Comparison of ENCODE assay signal across 23 mouse cellular contexts in the genomic region with DNA sequence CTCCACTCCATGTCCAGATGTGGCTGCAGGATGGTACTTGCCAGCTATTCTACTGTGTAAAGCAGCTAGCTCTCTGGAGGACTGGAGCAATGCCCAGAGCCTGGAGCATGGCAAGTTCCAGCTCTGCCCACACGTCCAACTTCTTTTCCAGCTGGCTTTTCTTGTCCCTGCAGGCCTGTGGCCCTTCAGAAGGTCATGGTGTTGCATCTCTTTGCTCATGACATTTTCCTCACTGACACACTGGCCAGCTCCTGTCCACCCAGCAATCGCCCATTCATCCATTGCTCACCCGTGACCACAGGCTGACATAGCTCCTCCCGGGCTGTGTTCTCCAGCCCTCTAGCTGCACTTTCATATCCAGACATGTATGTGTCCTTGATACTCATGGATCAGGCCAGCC. TPM values are rescaled to one million over a fixed set of nuclear protein-coding genes. Genes with fewer than 3 reads are reported as not detected.
DNase-seq lines count a peak whose midpoint lies in the region; ATAC-seq lines count a peak whose summit lies in the region.
"Had no signal": no experiment of that assay in that cellular context is flagged by ENCODE, and none has a peak within 500 bp of the region (broad histone marks: within the 10 kb centered on the region; RNA-seq: fewer than 3 reads in every experiment).

No protein-coding gene starts in this region.

- H3K27ac ChIP-seq in midbrain, embryonic 10.5 days (replicated peaks): 0 out of 2 replicates have a peak overlapping the region, but pooled peaks have one; percentile 38
- no peak overlapping the region for H3K27ac ChIP-seq in midbrain, embryonic 15.5 days
- H3K27ac ChIP-seq: embryonic facial prominence, embryonic 10.5 days; forebrain, embryonic 10.5 days; heart, embryonic 13.5 days; hindbrain, embryonic 12.5 days; hindbrain, postnatal 0 days had no signal

- H3K9me3 ChIP-seq in midbrain, embryonic 10.5 days (replicated peaks): no peaks in the 10 kb centered on the region
- no peaks in the 10 kb centered on the region for H3K9me3 ChIP-seq in midbrain, embryonic 15.5 days
- H3K9me3 ChIP-seq: embryonic facial prominence, embryonic 10.5 days; forebrain, embryonic 10.5 days; hindbrain, embryonic 12.5 days had no signal

- no peak overlapping the region for H3K4me3 ChIP-seq in midbrain, embryonic 10.5 days
- H3K4me3 ChIP-seq in midbrain, embryonic 15.5 days: no peak overlapping the region
- H3K4me3 ChIP-seq: embryonic facial prominence, embryonic 10.5 days; forebrain, embryonic 10.5 days; heart, embryonic 13.5 days; hindbrain, embryonic 12.5 days had no signal

- WGBS in midbrain, embryonic 10.5 days: 71% methylated on average over 4 of the region's 4 CpGs
- WGBS in midbrain, embryonic 15.5 days: 76% methylated on average over 4 of the region's 4 CpGs

- H3K4me2 ChIP-seq in midbrain, embryonic 15.5 days: no peak overlapping the region
- H3K4me2 ChIP-seq: heart, embryonic 13.5 days; hindbrain, embryonic 12.5 days had no signal

- H3K4me1 ChIP-seq in midbrain, embryonic 10.5 days: peaks cover 32% of the 10 kb centered on the region
- peaks cover 19% of the 10 kb centered on the region for H3K4me1 ChIP-seq in midbrain, embryonic 15.5 days

- ATAC-seq in midbrain, embryonic 15.5 days (replicated peaks): no peak
- ATAC-seq in megakaryocyte, adult 5-6 weeks (ENCODE audit: poor library complexity, severe bottlenecking): no peak
- ATAC-seq: activated CD4-positive, CD25-positive, alpha-beta regulatory T cell, adult 4 months; forebrain, embryonic 14.5 days; hindbrain, postnatal 0 days; Patski had no signal

- DNase-seq in adrenal gland, adult 2 months: peak; percentile 65
- DNase-seq in adrenal gland, postnatal 4 days (ENCODE audit: low spot score in 2 of 2): no peak
- DNase-seq in midbrain, embryonic 10.5 days (ENCODE audit: low spot score): no peak
- peak; percentile 65 for DNase-seq in adrenal gland, postnatal 10 days
- peak; percentile 39 for DNase-seq in fat pad, adult 2 months (ENCODE audit: extremely low read depth, low read depth, low spot score)
- no peak for DNase-seq in embryo, embryonic 10 days (ENCODE audit: low spot score)
- DNase-seq: cerebellum, adult 11-12 months; cerebellum, adult 9-11 months; cerebellum, postnatal 36 days; gastrocnemius, postnatal 36 days; heart, postnatal 36 days; kidney, adult 8-10 months had no signal

- H3K27me3 ChIP-seq in midbrain, embryonic 10.5 days (ENCODE audit: low read depth, poor library complexity, severe bottlenecking): peaks cover 20% of the 10 kb centered on the region
- H3K27me3 ChIP-seq in midbrain, embryonic 15.5 days (replicated peaks): no peaks in the 10 kb centered on the region
- H3K27me3 ChIP-seq: CH12.LX, Patski had no signal

- H3K36me3 ChIP-seq in midbrain, embryonic 10.5 days: no peaks in the 10 kb centered on the region
- H3K36me3 ChIP-seq in midbrain, embryonic 15.5 days (replicated peaks): no peaks in the 10 kb centered on the region
- H3K36me3 ChIP-seq: embryonic facial prominence, embryonic 10.5 days; forebrain, embryonic 10.5 days; heart, embryonic 13.5 days; hindbrain, embryonic 12.5 days had no signal

- H3K9ac ChIP-seq in midbrain, embryonic 15.5 days: no peak overlapping the region
- H3K9ac ChIP-seq: heart, embryonic 13.5 days; hindbrain, embryonic 12.5 days had no signal

RNA-seq across cellular contexts. Expression of gene Bmper, which starts 20.4 kb away (rescaled TPM):
- 1 to 10 TPM; 1.5 to 2.4 TPM for total RNA-seq in adrenal gland, adult 2 months (2021)
- polyA plus RNA-seq in adrenal gland, adult 2 months (2012; rRNA removed): 0.61 and 1.1 TPM in 2 replicates
- 1 to 10 TPM; 8.4 to 10.0 TPM for total RNA-seq in adrenal gland, postnatal 4 days (2021)
- 0.72 and 1.6 TPM in 2 replicates for polyA plus RNA-seq in midbrain, embryonic 10.5 days (2016; fragmentation: Nextera tagmentation; extraction: Ambion mirVana)
- 7.1 and 7.7 TPM in 2 replicates for polyA plus RNA-seq in midbrain, embryonic 15.5 days (2015; fragmentation: Nextera tagmentation; extraction: Ambion mirVana)
- 1 to 10 TPM; 6.7 to 7.3 TPM for total RNA-seq in adrenal gland, postnatal 10 days (2021)
- not detected in 2 replicates for total RNA-seq in megakaryocyte, adult 5-6 weeks (2015)
- total RNA-seq in megakaryocyte, adult 5-6 weeks (2017): not detected in 2 replicates
- polyA plus RNA-seq: activated CD4-positive, CD25-positive, alpha-beta regulatory T cell, adult 4 months had no signal

Comparison
In these comparisons a context has a peak if more than half of its experiments do, and no peak if none do; other contexts are left out.
1. DNase-seq: peak in adrenal gland, adult 2 months (single experiment), adrenal gland, postnatal 10 days (single experiment) and fat pad, adult 2 months (single experiment); none in adrenal gland, postnatal 4 days (0 of 2), midbrain, embryonic 10.5 days (single experiment) and embryo, embryonic 10 days (single experiment).